Mouse (Mus musculus) midbrain, embryonic 10.5 days (tissue): ENCODE measurements around the gene Olfr557. TPM values are rescaled to one million over a fixed set of nuclear protein-coding genes. Genes with fewer than 3 reads are reported as not detected.
A peak's percentile ranks its signal among the peaks of the same experiment; 100 is the strongest.

Experiments
- DNase-seq: peaks from one replicate; pipeline ENCODE4 v3.0.0-alpha.2; 2017; ENCODE audit warnings: low spot score
- H3K27ac ChIP-seq: fragments of 300-500 bp; sonication (generic); replicated peaks from 2 replicates; pipeline ENCODE4 v1.5.1; 2016; ENCODE audit warnings: mild to moderate bottlenecking
- H3K27me3 ChIP-seq: fragments of 300-500 bp; sonication (generic); 2 replicates; pipeline ENCODE4 v1.6.1; 2016; ENCODE audit warnings: low read depth, mild to moderate bottlenecking; ENCODE audit not compliant: poor library complexity, severe bottlenecking
- H3K36me3 ChIP-seq: fragments of 300-500 bp; sonication (generic); 2 replicates; pipeline ENCODE4 v1.6.1; 2016; ENCODE audit warnings: mild to moderate bottlenecking, moderate library complexity
- H3K4me1 ChIP-seq: fragments of 300-500 bp; sonication (generic); 2 replicates; pipeline ENCODE4 v1.6.1; 2016
- H3K4me3 ChIP-seq: fragments of 300-500 bp; sonication (generic); 2 replicates; pipeline ENCODE4 v1.5.1; 2016; ENCODE audit warnings: mild to moderate bottlenecking, moderate library complexity
- H3K9me3 ChIP-seq: fragments of 300-500 bp; sonication (generic); replicated peaks from 2 replicates; pipeline ENCODE4 v1.6.1; 2016; ENCODE audit warnings: mild to moderate bottlenecking
- WGBS: fragments of 180-500 bp; shearing (Covaris S2); methylation state at CpG from one replicate; pipeline ENCODE4 v1.1.7; 2016; 5-methylcytosine and 5-hydroxymethylcytosine counted together
- polyA plus RNA-seq: library from polyadenylated mRNA; unstranded; fragments of >200 nt; fragmentation: Nextera tagmentation; extraction: Ambion mirVana; gene quantifications from 2 replicates; pipeline ENCODE4 v1.2.1, GENCODE M21; 2016

Gene Olfr557
- polyA plus RNA-seq, result not detected in 2 replicates

GRCm38 (mm10) chr7:102695358-102696125, at the start of gene Olfr557:
TSS of gene Olfr557 (plus strand) at chr7:102695910.
- H3K9me3 ChIP-seq, result no peaks in the 10 kb centered on the region
- H3K36me3 ChIP-seq, result no peaks in the 10 kb centered on the region
- H3K4me1 ChIP-seq, result no peaks in the 10 kb centered on the region
- no peaks in the 10 kb centered on the region for H3K27me3 ChIP-seq
- H3K4me3 ChIP-seq, result no peak within 1 kb of the TSS
- H3K27ac ChIP-seq, result no peak within 1 kb of the TSS
- peak; percentile 35 for DNase-seq
- WGBS, result 83% methylated on average over 5 of the region's 5 CpGs

- WGBS, result 79% methylated on average over 1 of the region's 1 CpGs
- no peak within 1 kb of the TSS for H3K27ac ChIP-seq
- no peaks in the 10 kb centered on the region for H3K27me3 ChIP-seq
Measured at GRCm38 (mm10) chr7:102658523-102658922, 37.2 kb upstream of the Olfr557 start, which contains the start of gene Olfr555. TSS of gene Olfr555 (plus strand) at chr7:102658823.

GRCm38 (mm10) chr7:102664599-102664998, 31.1 kb upstream of the Olfr557 start, which contains the start of gene Olfr556:
TSS of gene Olfr556 (plus strand) at chr7:102664899.
- no peak within 1 kb of the TSS for H3K27ac ChIP-seq
- WGBS, result 58% methylated on average over 3 of the region's 3 CpGs

More at GRCm38 (mm10) chr7:102658523-102658922, 37.2 kb upstream of the Olfr557 start, which contains the start of gene Olfr555:
- Histone ChIP-seq H3K4me1 (no peaks in the 10 kb centered on the region), H3K4me3 (no peak within 1 kb of the TSS), H3K36me3 (no peaks in the 10 kb centered on the region), H3K9me3 (no peaks in the 10 kb centered on the region)
- no peak for DNase-seq

GRCm38 (mm10) chr7:102665378-102665777, 30.3 kb upstream of the Olfr557 start:
- no peaks in the 10 kb centered on the region for H3K36me3 ChIP-seq
- H3K27me3 ChIP-seq, result no peaks in the 10 kb centered on the region
- no peak for DNase-seq
- no peaks in the 10 kb centered on the region for H3K4me1 ChIP-seq
- no peak overlapping the region for H3K4me3 ChIP-seq
- H3K9me3 ChIP-seq, result no peaks in the 10 kb centered on the region
- no peak overlapping the region for H3K27ac ChIP-seq
- 55% methylated on average over 2 of the region's 2 CpGs for WGBS

More at GRCm38 (mm10) chr7:102664599-102664998, 31.1 kb upstream of the Olfr557 start, which contains the start of gene Olfr556:
- Histone ChIP-seq H3K36me3 (no peaks in the 10 kb centered on the region), H3K4me3 (no peak within 1 kb of the TSS), H3K9me3 (no peaks in the 10 kb centered on the region), H3K27me3 (no peaks in the 10 kb centered on the region), H3K4me1 (no peaks in the 10 kb centered on the region)
- no peak for DNase-seq

GRCm38 (mm10) chr7:102676225-102676624, 19.5 kb upstream of the Olfr557 start:
- Histone ChIP-seq H3K36me3 (0 out of 2 replicates have a peak, but pooled peaks cover 2% of the 10 kb centered on the region), H3K9me3 (no peaks in the 10 kb centered on the region), H3K27me3 (no peaks in the 10 kb centered on the region), H3K4me1 (no peaks in the 10 kb centered on the region), H3K4me3 (no peak overlapping the region), H3K27ac (no peak overlapping the region)
- no peak for DNase-seq
- 85% methylated on average over 2 of the region's 2 CpGs for WGBS

GRCm38 (mm10) chr7:102681916-102682315, 13.8 kb upstream of the Olfr557 start:
- H3K4me3 ChIP-seq, result no peak overlapping the region
- WGBS, result 88% methylated on average over 1 of the region's 1 CpGs
- no peaks in the 10 kb centered on the region for H3K27me3 ChIP-seq
- DNase-seq, result no peak
- H3K4me1 ChIP-seq, result 0 out of 2 replicates have a peak, but pooled peaks cover 3% of the 10 kb centered on the region
- no peak overlapping the region for H3K27ac ChIP-seq
- H3K9me3 ChIP-seq, result no peaks in the 10 kb centered on the region
- 0 out of 2 replicates have a peak, but pooled peaks cover 2% of the 10 kb centered on the region for H3K36me3 ChIP-seq

GRCm38 (mm10) chr7:102686944-102687501, 8.7 kb upstream of the Olfr557 start, which contains the start of gene Trim68:
TSS of gene Trim68 (minus strand) at chr7:102687327.
- Histone ChIP-seq H3K4me3 (peak within 1 kb of the TSS; percentile 69), H3K27ac (peak within 1 kb of the TSS; percentile 89), H3K4me1 (peaks cover 6% of the 10 kb centered on the region; the same call in 1 of the 2 replicates), H3K9me3 (no peaks in the 10 kb centered on the region), H3K27me3 (no peaks in the 10 kb centered on the region), H3K36me3 (no peaks in the 10 kb centered on the region)
- DNase-seq, result peak; percentile 92
- under 1% methylated on average over 40 of the region's 40 CpGs for WGBS

GRCm38 (mm10) chr7:102698461-102698860, 2.8 kb downstream of the Olfr557 start:
- Histone ChIP-seq H3K36me3 (no peaks in the 10 kb centered on the region), H3K4me1 (no peaks in the 10 kb centered on the region), H3K9me3 (no peaks in the 10 kb centered on the region), H3K4me3 (no peak overlapping the region), H3K27me3 (no peaks in the 10 kb centered on the region), H3K27ac (no peak overlapping the region)
- WGBS, result 86% methylated on average over 7 of the region's 7 CpGs
- no peak for DNase-seq

- Histone ChIP-seq H3K27ac (no peak within 1 kb of the TSS), H3K36me3 (no peaks in the 10 kb centered on the region)
- DNase-seq, result no peak
Measured at GRCm38 (mm10) chr7:102701915-102702314, 6.2 kb downstream of the Olfr557 start, which contains the start of gene Olfr558. TSS of gene Olfr558 (plus strand) at chr7:102702215.

GRCm38 (mm10) chr7:102718970-102719369, 23.3 kb downstream of the Olfr557 start, which contains the start of gene Olfr33:
TSS of gene Olfr33 (minus strand) at chr7:102719070.
- Histone ChIP-seq H3K36me3 (no peaks in the 10 kb centered on the region), H3K27ac (no peak within 1 kb of the TSS), H3K27me3 (no peaks in the 10 kb centered on the region), H3K9me3 (no peaks in the 10 kb centered on the region), H3K4me1 (no peaks in the 10 kb centered on the region), H3K4me3 (no peak within 1 kb of the TSS)
- DNase-seq, result no peak
- 42% methylated on average over 1 of the region's 1 CpGs for WGBS

More at GRCm38 (mm10) chr7:102701915-102702314, 6.2 kb downstream of the Olfr557 start, which contains the start of gene Olfr558:
- no peaks in the 10 kb centered on the region for H3K4me1 ChIP-seq
- no peak within 1 kb of the TSS for H3K4me3 ChIP-seq
- H3K27me3 ChIP-seq, result no peaks in the 10 kb centered on the region
- H3K9me3 ChIP-seq, result no peaks in the 10 kb centered on the region

- no peaks in the 10 kb centered on the region for H3K36me3 ChIP-seq
- no peaks in the 10 kb centered on the region for H3K4me1 ChIP-seq
- no peak within 1 kb of the TSS for H3K27ac ChIP-seq
- H3K9me3 ChIP-seq, result no peaks in the 10 kb centered on the region
- no peak for DNase-seq
- no peak within 1 kb of the TSS for H3K4me3 ChIP-seq
- no peaks in the 10 kb centered on the region for H3K27me3 ChIP-seq
Measured at GRCm38 (mm10) chr7:102727391-102727790, 31.7 kb downstream of the Olfr557 start, which contains the start of gene Olfr559. TSS of gene Olfr559 (minus strand) at chr7:102727491.

GRCm38 (mm10) chr7:102733793-102734192, 38.1 kb downstream of the Olfr557 start:
- Histone ChIP-seq H3K27ac (no peak overlapping the region), H3K27me3 (no peaks in the 10 kb centered on the region), H3K4me3 (no peak overlapping the region), H3K36me3 (no peaks in the 10 kb centered on the region), H3K4me1 (no peaks in the 10 kb centered on the region), H3K9me3 (no peaks in the 10 kb centered on the region)
- no peak for DNase-seq
- 75% methylated on average over 1 of the region's 1 CpGs for whole genome bisulfite sequencing
